Mouse (Mus musculus): Measurements from ENCODE around the gene Lactbl1.
A peak's percentile ranks its signal among the peaks of the same experiment; 100 is the strongest.

Lactbl1 gene

DNA sequence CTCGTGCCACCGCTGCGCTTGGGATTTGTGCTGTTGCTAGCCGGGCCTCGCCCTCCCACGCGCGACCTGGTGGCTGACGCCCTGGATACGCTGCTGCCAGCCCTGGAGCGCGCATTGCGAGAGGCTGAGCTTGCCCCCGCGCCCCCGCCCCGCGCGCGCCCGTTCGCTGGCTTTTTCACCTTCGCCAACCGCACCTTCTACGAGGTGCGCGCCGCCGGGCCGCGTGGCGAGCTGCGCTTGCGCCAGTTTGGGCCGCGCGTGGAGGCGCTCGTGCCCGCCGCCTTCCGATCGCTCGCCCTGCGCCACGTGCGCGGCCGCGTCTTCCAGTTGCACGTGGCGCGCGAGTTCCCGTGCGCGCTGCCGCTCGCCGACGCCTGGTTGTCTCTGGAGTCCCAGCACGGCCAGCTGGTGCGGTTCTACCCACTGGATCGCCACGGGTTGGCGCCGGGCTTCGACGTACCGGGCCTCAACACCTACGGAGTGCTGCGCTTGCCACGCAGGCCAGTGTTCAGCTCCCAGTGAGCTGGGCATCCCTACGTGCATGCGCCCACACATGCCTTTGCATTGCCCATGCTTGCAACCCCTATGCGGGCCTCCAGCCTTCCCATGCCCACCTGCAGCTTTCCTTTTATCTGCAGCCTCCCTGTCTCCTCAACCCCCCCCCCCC, 15.3 kb downstream of the Lactbl1 start:
- peak; percentile 80 for DNase-seq

DNA sequence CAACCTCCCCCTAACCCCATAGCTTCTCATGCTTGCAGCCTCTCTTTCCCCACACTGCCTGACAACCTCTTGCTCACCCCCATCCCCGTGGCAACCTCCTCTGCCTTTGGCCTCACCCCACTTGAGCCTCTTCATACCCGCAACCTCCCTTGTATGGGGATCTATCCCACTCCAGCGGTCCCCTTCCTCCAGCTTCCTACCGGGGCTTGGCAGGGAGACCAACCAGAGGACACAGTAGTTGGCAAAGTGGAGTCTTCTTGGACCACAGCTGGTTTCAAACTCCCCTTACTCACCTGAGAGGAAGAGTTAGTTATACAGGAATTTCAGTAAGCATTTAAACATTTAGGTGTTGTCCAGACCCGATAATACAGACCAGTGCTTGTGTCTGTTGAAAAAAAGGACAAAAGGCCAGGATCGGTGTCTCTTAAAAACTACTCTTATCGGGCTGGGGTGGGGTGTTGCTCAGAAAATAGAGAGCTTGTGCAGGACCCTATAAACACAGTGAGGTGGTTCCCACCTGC, 15.9 kb downstream of the Lactbl1 start:
- no peak for DNase-seq

DNA sequence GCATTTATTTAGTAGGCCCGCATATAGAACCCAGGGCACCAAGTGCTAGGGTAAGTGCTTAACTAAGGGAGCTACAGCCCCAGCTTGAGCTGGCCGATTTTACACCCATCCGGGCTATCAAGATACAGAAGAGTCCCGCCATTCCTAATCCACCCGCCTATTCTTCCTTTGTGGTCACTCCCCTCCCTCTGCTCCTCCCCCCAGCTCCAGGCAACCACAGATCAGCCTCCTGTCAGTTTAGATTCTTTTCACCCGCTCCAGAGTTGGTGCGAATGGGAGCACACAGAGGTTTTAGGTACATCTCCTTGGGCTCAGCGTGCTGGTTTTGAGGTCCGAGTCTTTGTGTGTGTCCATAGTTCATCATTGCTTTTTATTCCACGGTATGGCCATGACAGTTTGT, 16.5 kb downstream of the Lactbl1 start:
- DNase-seq, result no peak

DNA sequence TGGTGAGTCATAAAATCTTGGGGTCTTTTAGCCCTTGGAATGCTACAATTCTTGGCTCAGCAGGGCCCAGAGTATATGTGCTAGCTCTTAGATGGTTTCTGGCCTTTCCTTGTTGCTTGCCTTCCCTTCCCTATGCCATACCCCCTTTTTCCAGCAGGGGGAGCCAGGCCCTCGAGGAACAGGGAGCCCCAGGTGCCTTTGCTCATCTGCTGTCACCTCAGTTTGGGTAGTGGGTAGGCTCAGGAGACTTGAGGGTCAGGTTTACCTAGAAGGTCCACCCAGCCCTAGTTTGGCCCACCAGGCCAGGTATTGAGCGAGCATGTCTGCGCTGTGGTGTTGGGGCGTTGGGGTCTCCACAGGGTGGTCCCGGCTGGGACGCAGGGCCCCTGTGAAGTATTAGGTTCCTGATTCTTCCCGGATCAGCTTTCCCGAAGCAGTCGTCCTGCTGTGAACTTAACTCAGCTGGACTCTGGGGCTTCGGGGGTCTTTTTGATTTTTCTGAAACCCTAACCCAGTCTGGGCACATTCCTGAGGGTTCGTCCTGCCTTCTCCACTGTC, 26.6 kb downstream of the Lactbl1 start:
- DNase-seq, result peak; percentile 78

DNA sequence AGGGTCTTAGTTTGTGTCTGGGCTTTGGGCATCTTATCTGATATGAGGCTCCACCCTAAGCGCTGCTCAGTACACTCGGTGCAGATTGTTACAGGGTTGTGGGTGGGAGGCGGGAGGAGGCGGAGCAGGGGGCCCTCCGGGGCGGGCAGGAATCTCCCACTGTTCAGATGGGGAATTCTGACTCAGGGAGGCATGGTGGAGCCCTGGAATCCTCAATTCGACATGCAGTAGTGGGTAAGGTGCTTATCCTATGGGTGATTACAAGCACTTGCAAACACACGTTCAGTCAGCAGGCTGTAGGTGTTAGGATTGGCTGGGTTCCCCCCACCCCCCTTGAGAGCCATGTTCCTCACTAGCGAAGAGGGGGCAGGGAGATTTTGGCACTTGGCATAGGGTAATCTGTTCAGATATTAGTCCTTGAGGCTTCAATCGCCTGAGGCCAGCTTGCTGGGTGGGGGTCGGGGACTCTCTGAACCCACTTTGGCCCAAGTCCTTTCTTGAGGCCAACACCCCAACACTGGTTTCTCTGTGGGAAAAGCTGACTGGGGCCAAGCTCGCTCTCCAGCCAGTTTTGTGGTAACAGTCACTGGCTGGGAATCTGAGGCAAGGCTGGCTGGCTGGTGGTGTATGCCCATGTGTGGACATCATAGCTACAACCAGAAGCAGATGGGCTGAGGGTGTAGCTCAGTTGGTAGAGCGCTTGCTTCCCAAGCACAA, 27.2 kb downstream of the Lactbl1 start:
- peak; percentile 51 for DNase-seq

DNA sequence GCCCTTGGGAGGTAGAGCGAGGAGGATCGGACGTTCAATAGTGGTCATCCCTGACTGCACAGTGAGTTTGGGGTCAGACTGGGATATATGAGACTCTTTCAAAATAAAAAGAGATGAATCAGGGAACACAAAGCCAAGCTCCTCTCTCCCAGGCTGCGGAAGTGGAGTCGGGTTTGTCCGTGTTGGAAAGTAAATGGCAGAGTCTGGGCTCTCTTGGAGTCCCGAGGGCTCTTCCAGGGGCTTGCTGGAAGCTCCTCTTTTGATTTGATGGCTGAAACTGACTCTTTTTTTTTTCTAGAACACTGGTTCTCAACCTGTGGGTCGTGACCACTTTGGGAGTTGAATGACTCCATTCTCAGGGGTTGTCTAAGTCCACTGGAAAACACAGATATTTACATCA, 27.8 kb downstream of the Lactbl1 start:
- no peak for DNase-seq

DNA sequence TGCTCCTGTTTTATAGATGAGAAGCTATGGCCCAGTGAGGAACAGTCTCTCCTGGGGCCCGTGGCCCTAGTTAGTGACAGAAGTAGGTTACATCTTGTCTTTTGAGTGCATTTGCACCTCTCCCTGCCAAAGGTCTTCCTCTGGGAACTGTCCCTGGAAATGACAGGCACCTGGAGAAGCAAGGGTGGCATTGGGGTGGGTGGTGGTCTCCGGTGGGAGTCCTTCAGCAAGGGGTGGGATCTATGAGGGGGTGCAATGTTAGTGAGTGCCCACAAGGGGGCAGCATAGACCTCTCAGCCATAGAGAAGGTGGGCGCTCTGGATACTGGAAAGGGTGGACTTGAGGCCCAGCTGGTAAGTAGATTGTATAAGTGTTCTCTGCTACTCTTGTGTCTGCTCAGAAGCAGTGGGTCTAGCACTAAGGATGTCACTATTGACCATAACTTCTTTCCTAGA, 29.0 kb downstream of the Lactbl1 start:
- peak; percentile 31 for DNase-seq

DNA sequence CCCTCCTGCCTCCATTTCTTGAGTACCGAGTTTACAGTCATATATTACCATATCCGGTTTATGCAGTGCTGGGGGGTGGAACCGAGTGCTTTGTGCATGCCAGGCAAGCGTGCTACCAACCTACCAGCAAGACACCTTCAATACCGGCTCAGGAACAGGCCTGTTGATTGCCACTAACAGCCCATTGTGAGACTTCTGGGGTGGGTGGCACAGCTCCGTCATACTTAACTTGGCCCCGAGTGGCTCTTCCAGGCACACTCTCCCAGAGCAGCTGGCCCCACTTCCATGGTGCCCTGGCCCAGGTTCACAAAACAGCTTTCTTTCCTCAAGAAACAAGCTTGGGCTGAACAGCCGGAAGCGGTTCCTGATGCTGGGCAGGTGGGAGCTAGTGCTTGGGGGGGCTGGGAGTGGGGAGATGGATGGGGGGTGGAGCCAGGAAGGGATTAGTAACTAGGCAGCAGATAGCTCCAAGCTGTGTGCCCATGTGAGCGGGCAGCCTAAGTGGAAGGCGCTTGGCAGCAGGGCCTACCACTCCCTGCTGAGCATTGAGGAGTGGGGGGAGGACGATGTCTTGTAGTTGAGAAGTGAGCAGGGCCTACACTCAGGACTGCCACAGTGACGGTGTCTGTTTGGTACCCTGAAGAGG, 29.6 kb downstream of the Lactbl1 start:
- peak; percentile 50 for DNase-seq

DNA sequence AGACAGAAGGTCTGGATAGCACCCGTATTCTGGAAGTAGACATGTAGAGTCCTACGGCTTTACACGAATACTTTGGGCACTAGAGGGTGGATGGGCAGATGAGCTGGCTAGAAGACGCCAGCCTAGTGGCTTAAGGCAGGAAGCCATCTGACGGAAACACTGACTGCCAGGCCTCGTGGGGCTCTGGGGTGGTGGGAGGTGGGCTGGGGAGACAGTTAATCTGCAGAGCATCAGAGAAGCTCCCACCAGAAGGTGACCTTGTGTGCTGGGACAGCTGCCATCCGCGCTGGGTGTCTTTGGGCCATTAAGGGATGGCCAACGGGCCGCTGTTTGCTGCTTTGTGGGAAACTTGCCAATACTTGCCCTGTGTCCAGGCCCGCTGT, 30.1 kb downstream of the Lactbl1 start:
- no peak for DNase-seq

DNA sequence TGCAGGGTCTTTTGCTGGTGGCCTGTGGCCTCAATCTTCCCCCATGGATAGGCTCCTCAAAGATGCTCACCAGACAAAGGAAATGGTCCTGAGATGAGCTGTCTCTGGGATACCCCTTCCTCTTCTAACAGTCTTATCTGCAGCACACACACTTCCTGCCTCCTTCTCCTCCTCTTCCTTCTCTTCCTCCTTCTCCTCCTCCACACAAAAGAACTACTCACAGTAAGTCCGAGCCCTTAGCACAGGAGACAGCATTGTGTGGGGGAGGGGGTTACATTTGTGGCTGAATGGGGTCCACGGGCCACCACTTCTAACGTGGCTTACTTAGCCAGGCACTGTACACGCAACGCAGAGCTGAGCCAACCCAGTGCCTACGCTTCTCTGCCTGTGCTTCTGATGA, 30.6 kb downstream of the Lactbl1 start:
- no peak for DNase-seq

DNA sequence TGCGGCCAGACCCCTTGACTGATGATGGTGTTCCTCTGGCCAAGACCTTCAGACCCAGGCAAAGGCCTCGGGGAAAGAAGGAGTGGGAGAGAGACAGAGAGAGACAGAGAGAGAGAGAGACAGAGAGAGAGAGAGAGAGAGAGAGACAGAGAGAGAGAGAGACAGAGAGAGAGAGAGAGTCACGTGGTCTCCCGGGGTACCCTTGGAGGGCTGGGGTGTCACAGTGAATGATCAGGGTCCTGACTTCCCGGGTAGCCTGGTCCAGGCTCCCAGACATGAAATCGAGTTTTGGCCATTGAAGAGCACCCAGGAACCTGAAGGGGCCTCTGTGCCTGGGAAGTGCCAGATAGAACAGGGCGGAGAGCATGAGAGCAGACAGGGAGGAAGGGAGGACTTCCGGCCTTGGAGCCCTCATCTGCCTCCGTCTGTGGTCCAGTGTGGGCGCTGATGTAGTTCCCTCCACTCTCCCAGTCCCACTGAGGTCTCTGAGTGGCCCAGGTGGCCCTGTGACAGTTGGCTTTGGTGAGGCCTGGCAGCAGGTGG, 31.3 kb downstream of the Lactbl1 start:
- no peak for DNase-seq

DNA sequence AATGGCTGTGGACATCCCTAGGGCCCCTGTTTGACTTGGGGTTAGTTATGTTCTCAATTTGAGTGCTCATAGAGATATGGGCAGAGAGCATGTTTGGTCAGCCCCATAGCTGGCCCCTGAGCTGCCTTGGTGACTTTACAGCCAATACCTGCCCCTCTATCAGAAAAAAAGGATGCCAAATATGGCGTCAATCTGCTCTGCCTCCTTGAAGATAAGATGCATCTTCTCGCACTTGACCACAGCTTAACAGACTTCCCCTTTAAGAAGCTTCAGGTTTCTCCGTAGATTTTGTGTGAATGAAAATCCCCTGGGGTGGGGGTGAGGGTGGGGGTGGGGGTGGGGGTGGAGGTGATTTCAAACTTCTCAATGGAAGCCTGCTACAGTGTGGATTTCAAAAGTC, 35.5 kb downstream of the Lactbl1 start:
- DNase-seq, result no peak

DNA sequence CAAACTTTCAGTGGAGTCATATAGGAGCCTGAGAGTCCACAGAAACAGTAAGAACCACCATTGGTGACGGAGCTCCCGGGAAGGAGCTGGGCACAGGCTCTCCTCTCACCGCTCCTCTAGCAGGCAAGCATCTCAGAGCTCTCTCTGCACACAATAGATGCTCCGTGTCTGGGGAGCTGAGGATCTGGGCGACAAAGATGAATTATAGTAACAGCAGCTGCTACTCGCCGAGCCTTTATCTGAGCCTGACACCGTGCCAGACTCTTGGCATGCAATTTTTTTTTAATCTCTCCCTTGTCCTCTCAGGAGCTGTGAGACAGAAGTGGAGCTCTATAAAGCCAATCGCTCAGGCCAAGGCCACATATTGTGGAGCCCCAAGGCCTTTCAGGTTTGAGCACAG, 42.6 kb downstream of the Lactbl1 start:
- DNase-seq, result peak; percentile 61

DNA sequence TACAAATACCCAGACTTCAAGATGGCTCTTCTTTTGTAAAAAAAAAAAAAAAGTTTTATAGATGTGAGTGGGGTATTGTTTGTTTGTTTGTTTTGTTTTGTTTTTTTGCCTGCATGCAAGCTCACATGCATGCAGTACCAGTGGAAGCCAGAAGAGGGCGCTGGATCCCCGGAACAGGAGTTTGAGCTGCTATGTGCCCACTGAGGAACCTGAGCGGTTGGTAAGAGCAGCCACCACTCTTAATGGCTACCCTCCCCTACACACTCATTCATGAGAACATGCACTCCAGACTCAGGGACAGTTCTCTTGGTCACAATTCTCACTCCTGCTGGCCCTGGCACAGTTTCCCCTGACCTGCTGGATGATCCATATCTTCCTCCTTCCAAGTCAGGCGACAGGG, 43.6 kb downstream of the Lactbl1 start:
- DNase-seq, result no peak

DNA sequence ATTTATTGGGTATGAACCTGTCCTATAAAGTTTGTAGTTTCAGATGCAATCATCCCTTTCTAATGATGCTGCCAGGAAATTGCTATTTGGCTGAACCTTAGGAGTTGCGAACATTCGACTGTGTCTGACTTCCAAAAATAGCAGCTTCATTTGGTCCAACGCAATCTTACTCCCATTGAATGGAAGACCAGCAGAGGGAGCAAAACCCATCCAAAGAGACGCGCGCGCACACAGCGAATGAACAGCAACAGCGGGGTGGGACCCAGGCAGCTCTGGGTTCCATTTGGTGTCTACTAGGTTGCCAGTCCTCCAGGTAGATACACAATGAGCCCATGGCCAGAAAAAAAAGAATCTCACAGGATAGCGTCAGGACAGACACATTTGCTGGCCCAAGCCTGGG, 45.3 kb downstream of the Lactbl1 start:
- no peak for DNase-seq

DNA sequence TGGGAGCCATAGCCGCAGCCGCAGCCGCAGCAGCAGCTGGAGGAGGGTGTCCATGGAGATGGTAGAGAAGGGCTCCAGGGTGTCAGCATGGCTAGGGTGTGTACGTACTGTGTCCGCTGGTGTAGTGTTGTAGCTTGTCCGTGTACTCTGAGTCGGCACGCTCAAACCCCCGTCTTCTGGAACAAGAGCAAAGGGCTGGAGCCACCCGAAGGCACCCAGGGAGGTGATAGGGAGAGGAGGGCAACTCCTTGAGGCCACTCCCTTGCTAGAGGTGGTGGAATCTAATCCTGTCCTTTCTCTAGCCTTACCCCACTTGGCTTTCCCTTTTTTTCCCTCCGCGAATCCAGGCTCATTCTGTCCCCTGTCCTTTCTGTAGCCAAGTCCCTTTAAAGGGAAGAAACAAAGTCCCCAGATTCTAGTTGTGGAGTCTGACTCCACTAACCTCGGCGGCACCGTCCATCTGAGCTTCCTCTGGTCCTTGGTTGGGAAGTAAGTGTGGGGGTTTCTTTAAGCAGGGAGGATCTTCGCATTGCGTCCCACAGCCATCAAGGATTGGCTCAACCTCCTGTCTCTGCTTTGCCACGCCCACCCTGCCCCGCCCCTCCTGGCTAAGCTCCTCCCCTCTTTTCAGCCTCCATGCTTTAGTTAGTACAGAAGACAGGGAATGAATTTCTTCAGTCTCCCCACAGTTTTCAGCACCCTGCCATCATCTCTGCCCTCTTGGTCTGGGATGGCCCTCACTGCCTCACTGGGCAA, 50.1 kb downstream of the Lactbl1 start:
- no peak for DNase-seq

DNA sequence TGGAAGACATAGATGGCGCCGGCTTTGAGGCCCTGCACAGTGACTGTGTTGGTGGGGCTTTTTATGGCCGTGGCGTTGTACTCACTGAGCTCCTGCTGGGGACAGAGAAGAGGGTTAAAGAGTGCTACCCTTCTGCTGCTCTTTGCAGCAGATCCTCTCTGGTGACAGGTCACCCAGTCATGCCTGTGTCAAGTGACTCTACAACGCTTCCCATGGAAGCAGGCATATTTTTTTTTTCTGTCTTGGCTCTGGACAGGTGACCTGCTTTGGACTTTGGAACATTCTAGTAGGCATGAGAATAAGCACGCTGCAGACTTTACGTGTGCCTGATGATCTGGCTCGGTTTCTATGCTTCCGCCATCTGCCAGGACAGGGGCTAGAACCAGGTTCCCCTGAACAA, 53.0 kb downstream of the Lactbl1 start:
- DNase-seq, result no peak

DNA sequence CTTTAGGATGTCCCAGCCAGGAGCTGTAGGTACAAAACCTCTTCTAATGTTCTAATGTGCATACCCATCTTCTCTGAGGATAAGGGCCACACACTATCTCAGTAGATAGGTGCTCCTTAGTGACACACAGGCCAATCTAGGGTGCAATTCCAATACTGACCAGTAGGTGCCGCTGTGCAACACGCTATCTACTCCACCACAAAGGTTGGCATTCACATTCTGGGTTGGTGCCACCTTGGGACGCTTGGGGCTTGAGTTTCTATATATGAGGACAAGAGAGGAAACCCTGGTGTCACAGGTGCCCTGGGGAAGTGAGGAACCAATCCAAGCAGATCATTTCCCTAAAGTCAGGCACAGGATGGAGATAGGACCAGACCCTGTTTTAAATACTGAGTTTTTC, 56.1 kb downstream of the Lactbl1 start:
- peak; percentile 85 for DNase-seq

DNA sequence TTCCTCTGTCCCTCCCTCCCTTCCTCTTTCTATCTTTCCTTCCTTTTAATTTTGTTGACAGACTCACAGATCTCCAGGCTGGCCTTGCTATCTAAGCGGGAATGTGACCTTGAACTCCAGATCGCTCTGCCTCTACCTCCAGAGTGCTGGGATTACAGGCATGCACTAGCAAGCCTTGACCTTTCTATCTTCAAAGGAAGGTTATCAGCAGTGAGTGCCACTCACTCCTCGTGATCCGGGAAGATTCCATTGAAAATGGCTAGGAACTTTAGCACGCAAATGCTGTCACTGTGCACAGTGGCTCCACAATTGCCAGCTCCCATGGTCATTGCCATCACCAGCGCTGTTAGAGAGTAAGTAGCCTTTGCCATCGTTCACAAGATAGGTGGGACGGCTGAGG, 56.8 kb downstream of the Lactbl1 start:
- no peak for DNase-seq

DNA sequence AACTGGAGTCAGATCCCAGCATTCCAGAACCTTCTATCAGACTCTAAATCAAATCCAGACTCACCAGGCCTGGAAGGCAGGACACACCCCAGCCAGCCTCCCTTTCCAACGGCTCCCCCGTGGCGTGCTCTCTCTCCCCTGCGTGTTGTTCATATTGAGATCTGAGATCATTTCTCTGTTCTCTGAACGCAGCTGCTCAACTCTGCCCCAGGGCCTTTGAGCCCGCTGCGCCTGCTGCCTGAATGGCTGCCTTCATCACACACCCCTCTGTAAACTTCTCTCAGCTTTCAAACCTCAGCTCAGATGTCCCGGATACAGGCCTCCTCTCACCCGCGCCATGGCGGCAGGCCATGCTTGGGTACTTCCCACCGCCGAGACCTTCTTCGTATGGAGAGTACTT, 58.2 kb downstream of the Lactbl1 start:
- DNase-seq, result no peak

DNA sequence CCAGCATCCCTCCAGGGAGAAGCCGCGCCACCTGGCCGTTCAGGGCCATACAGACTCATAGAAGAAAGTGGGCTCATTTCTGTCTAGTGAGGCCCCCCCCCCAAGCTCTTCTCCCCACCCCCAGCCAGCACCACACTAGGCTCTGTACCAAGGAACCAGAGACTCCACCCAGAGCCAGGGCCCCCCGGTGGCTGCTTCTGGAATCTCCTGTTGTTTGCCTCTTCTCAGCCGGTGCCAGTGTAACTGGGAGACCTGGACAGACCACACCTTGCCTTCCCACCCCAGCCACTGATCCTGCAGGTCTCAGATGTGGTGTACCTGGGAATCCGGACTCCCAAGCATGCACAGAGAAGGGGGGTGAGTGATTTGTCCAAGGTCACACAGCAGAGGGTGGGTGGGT, 62.1 kb downstream of the Lactbl1 start:
- DNase-seq, result no peak

DNA sequence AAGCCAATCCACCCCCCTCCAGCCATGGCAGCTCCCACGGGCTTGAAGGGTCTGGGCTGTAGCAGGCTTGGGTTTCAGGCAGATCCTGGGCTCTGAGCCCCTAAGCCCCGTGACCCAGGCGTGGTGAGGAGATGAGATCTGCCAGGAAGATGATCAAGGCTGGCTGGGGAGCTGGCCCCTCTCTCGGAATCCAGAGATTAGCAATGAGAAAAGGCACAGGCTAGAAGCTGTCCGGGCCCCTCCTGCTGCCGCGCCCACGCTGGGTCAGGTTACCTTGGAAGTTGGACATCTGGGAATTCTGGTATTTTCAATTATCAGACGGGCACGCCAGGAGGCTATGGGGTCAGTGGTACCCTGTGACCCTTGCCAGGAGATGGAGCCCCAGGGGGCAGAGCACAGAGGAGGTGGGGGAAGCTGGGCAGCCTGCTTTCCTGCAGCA, 63.0 kb downstream of the Lactbl1 start:
- DNase-seq, result no peak

DNA sequence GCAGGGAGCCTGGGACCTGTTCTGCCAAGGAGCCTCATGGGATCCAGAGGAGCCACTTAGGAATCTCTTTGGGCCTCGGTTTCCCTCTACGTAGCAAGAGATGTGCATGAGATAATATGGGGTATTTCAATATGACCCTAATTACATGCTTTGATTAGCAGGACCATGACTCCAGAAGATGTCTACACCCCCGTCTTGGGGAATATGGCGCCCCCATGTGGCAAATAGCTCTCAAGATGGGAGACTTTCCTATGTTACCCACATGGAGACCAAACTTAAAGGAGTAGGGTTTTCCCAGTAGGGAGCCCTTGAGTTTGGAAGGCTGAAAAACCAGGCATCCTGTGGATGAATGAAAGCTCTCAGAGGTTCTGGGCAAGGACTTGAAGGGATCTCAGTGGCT, 65.7 kb downstream of the Lactbl1 start:
- no peak for DNase-seq
